Mouse (Mus musculus) limb, embryonic 11.5 days (tissue): ENCODE data around the gene Aprt. TPM values are rescaled to one million over a fixed set of nuclear protein-coding genes. Genes with fewer than 3 reads are reported as not detected.

Source experiments
- ATAC-seq: fragments of 200-750 bp; cut with Nextera tagmentation; 2 replicates; pipeline ENCODE4 v1.8.0; 2017; ENCODE audit warnings: low read depth; ENCODE audit not compliant: insufficient number of reproducible peaks, low FRiP score, low TSS enrichment
- DNase-seq: peaks from one replicate; pipeline ENCODE4 v3.0.0-alpha.2; 2015; ENCODE audit warnings: low spot score
- H3K27ac ChIP-seq: fragments of 300-500 bp; sonication (generic); replicated peaks from 2 replicates; pipeline ENCODE4 v1.5.1; 2014; ENCODE audit warnings: low read depth, mild to moderate bottlenecking, low read length
- H3K27me3 ChIP-seq: fragments of 300-500 bp; sonication (generic); 2 replicates; pipeline ENCODE4 v1.6.1; 2014; ENCODE audit warnings: mild to moderate bottlenecking, low read length, mixed read lengths; ENCODE audit not compliant: control insufficient read depth, insufficient read depth
- H3K36me3 ChIP-seq: fragments of 300-500 bp; sonication (generic); 2 replicates; pipeline ENCODE4 v1.6.1; 2014; ENCODE audit warnings: mild to moderate bottlenecking, low read length, moderate library complexity, mixed read lengths; ENCODE audit not compliant: control insufficient read depth, insufficient read depth
- H3K4me1 ChIP-seq: fragments of 300-500 bp; sonication (generic); 2 replicates; pipeline ENCODE4 v1.6.1; 2014; ENCODE audit warnings: low read length, mixed read lengths; ENCODE audit not compliant: control insufficient read depth, insufficient read depth
- H3K4me2 ChIP-seq: fragments of 300-500 bp; sonication (generic); 2 replicates; pipeline ENCODE4 v1.6.1; 2014; ENCODE audit warnings: low read depth, mild to moderate bottlenecking, moderate library complexity; ENCODE audit not compliant: severe bottlenecking
- H3K4me3 ChIP-seq: fragments of 300-500 bp; sonication (generic); 2 replicates; pipeline ENCODE4 v1.5.1; 2014; ENCODE audit warnings: low read depth, low read length
- H3K9ac ChIP-seq: fragments of 300-500 bp; sonication (generic); 2 replicates; pipeline ENCODE4 v1.6.1; 2014; ENCODE audit warnings: mild to moderate bottlenecking, low read length
- H3K9me3 ChIP-seq: fragments of 300-500 bp; sonication (generic); 2 replicates; pipeline ENCODE4 v1.6.1; 2016; ENCODE audit warnings: low read length; ENCODE audit not compliant: control insufficient read depth
- WGBS: fragments of 180-500 bp; shearing (Covaris S2); extraction: QIAGEN DNeasy Blood & Tissue Kit; methylation state at CpG from one replicate; pipeline ENCODE4 v1.1.7; 2014; 5-methylcytosine and 5-hydroxymethylcytosine counted together
- polyA plus RNA-seq: library from polyadenylated mRNA; unstranded; fragments of >200 nt; fragmentation: Nextera tagmentation; extraction: Ambion mirVana; gene quantifications from 2 replicates; pipeline ENCODE4 v1.2.1, GENCODE M21; 2014

Gene Aprt
- polyA plus RNA-seq, 1 experiment from 2014 or later, result 284 TPM

DNA sequence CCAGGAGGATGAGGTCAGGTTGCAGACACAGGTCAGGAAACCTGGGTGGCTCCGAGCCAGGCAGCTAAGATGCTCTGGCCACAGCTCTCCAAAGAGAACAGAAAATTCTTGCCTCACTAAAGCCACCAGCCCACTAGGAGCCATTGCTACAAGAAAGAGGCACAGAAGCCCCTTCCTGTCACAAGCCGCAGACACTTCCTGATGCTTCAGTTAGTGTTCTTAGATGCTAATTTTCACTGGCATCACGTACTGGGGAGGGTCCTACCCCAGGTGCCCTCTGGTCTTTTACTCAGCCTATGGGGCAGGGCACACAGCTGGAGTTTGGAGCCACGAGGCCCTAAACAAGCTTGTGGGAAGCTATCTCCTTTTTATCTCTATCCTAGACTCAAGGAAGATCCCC is 19.3 kb upstream of the Aprt start:
- no peak overlapping the region for H3K27ac ChIP-seq
- H3K4me3 ChIP-seq, result no peak overlapping the region
- H3K4me2 ChIP-seq, result no peak overlapping the region
- 62% methylated on average over 4 of the region's 4 CpGs for WGBS
- H3K9ac ChIP-seq, result no peak overlapping the region
- DNase-seq (no peak), ATAC-seq (no peak)
- H3K27me3 ChIP-seq, result no peaks in the 10 kb centered on the region
- H3K9me3 ChIP-seq, result no peaks in the 10 kb centered on the region
- H3K4me1 ChIP-seq, result 0 out of 2 replicates have a peak, but pooled peaks cover 2% of the 10 kb centered on the region
- H3K36me3 ChIP-seq, result no peaks in the 10 kb centered on the region; the same call in 1 of the 2 replicates

DNA sequence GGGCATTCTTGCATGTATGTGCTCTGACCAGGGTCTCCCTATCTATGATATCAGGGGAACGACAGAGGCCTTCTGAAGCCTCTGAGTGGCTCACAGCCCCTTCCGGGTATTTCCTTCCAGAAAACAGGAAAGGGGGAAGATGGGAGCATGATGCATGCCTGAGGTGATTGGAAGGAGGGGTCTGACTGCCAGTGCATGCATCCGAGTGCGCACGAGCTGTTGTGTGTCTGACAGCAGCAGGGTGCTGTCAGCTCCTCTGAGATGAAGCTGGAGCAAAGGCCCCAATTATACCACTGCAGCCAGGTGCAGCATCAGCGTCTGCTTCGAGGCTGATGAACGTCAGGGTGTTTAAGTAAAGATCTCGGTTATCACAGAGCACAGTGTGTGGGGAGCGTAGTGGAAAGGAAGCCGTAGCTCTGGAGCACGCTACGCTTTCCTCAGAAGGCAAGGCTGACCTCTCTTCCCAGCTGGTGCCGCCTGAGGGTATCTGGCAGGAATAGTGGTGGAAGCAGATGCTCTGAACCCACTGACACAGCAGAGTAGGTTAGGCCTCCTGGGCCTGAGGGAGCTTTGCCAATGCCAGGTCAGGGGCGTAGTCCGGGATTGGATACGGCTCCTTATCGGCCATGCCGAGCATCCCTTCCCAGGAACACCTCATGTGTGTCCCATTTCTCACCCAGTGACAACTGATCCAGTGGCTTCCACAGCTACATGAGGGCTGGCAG is 17.2 kb upstream of the Aprt start:
- Histone ChIP-seq H3K9me3 (no peaks in the 10 kb centered on the region), H3K4me1 (0 out of 2 replicates have a peak, but pooled peaks cover 2% of the 10 kb centered on the region), H3K9ac (no peak overlapping the region), H3K27ac (no peak overlapping the region), H3K36me3 (no peaks in the 10 kb centered on the region; the same call in 1 of the 2 replicates), H3K4me2 (no peak overlapping the region), H3K4me3 (no peak overlapping the region), H3K27me3 (no peaks in the 10 kb centered on the region)
- DNase-seq, result no peak
- 74% methylated on average over 19 of the region's 19 CpGs for WGBS
- no peak for ATAC-seq

GRCm38 (mm10) chr8:122593240-122593639 is 16.5 kb upstream of the Aprt start:
- DNase-seq, result no peak
- no peaks in the 10 kb centered on the region; the same call in 1 of the 2 replicates for H3K36me3 ChIP-seq

DNA sequence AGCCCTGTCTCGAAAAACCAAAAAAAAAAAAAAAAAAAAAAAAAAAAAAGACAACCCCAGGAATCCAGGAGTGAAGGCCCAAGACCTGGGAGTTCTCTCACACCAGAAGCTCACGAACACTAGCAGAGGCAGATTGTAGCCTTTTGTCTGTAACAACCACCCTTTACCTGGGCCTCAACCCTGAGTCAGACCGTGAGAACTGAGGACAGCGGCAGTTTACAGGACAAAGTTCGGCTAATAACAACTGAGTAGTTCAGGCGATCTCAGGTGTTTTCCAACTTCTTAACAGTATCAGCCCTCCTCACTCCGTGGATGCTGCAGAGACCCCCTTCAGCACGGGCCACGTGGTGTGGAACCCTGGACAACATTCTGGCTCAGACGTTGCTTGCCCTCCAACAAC is 10.0 kb upstream of the Aprt start:
- Histone ChIP-seq H3K4me1 (peaks cover 9% of the 10 kb centered on the region; the same call in 1 of the 2 replicates), H3K27me3 (no peaks in the 10 kb centered on the region), H3K27ac (no peak overlapping the region), H3K4me2 (no peak overlapping the region), H3K9ac (no peak overlapping the region), H3K9me3 (no peaks in the 10 kb centered on the region), H3K36me3 (no peaks in the 10 kb centered on the region), H3K4me3 (no peak overlapping the region)
- 83% methylated on average over 10 of the region's 10 CpGs for WGBS
- ATAC-seq (no peak), DNase-seq (no peak)

More at GRCm38 (mm10) chr8:122593240-122593639, 16.5 kb upstream of the Aprt start:
- Histone ChIP-seq H3K9ac (no peak overlapping the region), H3K27ac (no peak overlapping the region), H3K4me2 (no peak overlapping the region), H3K9me3 (no peaks in the 10 kb centered on the region), H3K4me3 (no peak overlapping the region), H3K4me1 (0 out of 2 replicates have a peak, but pooled peaks cover 2% of the 10 kb centered on the region), H3K27me3 (no peaks in the 10 kb centered on the region)
- no peak for ATAC-seq
- WGBS, result 56% methylated on average over 12 of the region's 12 CpGs

DNA sequence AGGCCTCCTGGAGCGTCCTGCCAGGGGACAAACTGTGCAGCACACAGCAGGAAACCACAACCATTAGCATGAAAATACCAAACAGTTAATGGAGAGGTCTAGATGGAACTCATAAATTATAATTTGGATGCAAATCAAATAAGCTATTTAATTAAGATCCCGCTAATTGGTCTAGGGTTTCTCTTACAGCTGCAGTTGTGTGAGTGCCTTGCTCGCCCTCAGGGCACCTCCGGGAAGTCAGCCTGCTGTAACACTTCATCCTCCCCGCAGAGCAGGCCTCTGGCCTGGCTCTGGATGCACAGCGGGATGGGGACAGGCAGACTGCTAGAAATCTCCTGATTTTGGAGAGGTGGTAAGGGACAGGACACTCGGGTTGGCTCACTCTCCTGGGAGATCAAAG is 9.5 kb upstream of the Aprt start:
- Histone ChIP-seq H3K9ac (no peak overlapping the region), H3K27ac (no peak overlapping the region), H3K4me2 (no peak overlapping the region), H3K27me3 (no peaks in the 10 kb centered on the region), H3K4me3 (no peak overlapping the region), H3K4me1 (peaks cover 9% of the 10 kb centered on the region; the same call in 1 of the 2 replicates), H3K9me3 (no peaks in the 10 kb centered on the region), H3K36me3 (no peaks in the 10 kb centered on the region)
- ATAC-seq (no peak), DNase-seq (no peak)
- WGBS, result 41% methylated on average over 7 of the region's 7 CpGs

DNA sequence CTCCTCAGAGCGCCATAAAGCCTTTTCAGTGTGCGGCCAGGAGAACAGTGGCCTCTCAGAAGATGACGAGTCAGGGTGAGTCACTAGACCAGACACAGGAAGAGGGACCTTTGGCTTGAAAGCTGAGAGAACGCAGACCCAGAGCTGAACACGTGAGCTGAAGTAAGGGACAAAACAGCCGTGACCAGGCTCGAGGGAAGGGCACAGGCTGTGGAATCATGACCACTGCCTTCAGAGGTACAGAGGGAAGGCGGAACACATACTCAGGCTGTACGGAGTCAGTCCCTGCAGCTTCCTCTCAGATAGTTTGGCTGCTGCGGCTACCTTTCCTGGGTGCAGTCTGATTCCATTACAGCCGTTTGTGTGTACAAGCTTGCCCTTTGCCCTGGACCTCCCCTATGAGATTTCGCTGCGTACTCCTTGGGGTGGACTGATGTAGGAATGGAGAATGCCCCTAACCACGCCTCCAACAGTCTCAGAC is 8.7 kb upstream of the Aprt start:
- no peak for DNase-seq
- Histone ChIP-seq H3K4me1 (peaks cover 9% of the 10 kb centered on the region; the same call in 1 of the 2 replicates), H3K9ac (no peak overlapping the region), H3K36me3 (no peaks in the 10 kb centered on the region), H3K4me2 (no peak overlapping the region), H3K27me3 (no peaks in the 10 kb centered on the region), H3K27ac (0 out of 2 replicates have a peak overlapping the region, but pooled peaks have one; percentile 8), H3K9me3 (no peaks in the 10 kb centered on the region), H3K4me3 (no peak overlapping the region)
- no peak for ATAC-seq
- 62% methylated on average over 14 of the region's 14 CpGs for WGBS

DNA sequence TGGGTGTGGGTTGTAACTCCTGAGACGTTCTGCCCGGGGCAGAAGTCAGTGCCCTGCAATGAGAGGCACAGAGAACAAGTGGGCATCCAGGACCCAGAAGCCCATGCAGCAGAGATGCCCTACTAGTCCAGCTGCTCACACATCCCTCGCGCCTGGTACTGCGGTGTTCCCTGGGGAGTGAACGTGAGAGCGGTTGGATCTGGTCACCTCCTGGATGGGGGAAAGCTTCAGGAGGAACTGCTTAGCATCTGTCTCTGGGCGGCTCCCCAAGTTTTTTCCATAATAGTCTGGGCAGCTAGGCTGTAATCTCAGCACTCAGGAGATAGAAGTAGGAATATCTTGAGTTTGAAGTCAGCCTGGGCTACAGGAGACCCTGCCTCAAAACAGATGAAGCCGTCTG is 8.3 kb upstream of the Aprt start:
- 89% methylated on average over 9 of the region's 9 CpGs for WGBS
- no peak overlapping the region for H3K27ac ChIP-seq
- no peak for ATAC-seq

GRCm38 (mm10) chr8:122580926-122581325 is 4.2 kb upstream of the Aprt start:
- H3K4me1 ChIP-seq, result peaks cover 29% of the 10 kb centered on the region

More for the DNA sequence above, 8.3 kb upstream of the Aprt start:
- no peak overlapping the region for H3K4me3 ChIP-seq
- H3K9ac ChIP-seq, result no peak overlapping the region
- DNase-seq, result no peak
- peaks cover 9% of the 10 kb centered on the region; the same call in 1 of the 2 replicates for H3K4me1 ChIP-seq
- no peaks in the 10 kb centered on the region for H3K36me3 ChIP-seq
- H3K27me3 ChIP-seq, result no peaks in the 10 kb centered on the region
- H3K4me2 ChIP-seq, result no peak overlapping the region
- no peaks in the 10 kb centered on the region for H3K9me3 ChIP-seq

More at GRCm38 (mm10) chr8:122580926-122581325, 4.2 kb upstream of the Aprt start:
- ATAC-seq (no peak), DNase-seq (no peak)
- no peak overlapping the region for H3K4me2 ChIP-seq
- no peaks in the 10 kb centered on the region for H3K9me3 ChIP-seq
- H3K27me3 ChIP-seq, result no peaks in the 10 kb centered on the region
- WGBS, result 38% methylated on average over 13 of the region's 15 CpGs
- H3K27ac ChIP-seq, result no peak overlapping the region
- H3K4me3 ChIP-seq, result no peak overlapping the region
- no peak overlapping the region for H3K9ac ChIP-seq
- H3K36me3 ChIP-seq, result no peaks in the 10 kb centered on the region
